Mouse (Mus musculus) liver, embryonic 14.5 days (tissue): ENCODE measurements around the gene Vmn2r70. TPM values are rescaled to one million over a fixed set of nuclear protein-coding genes. Genes with fewer than 3 reads are reported as not detected.

Experiments used
- ATAC-seq: fragments of 200-750 bp; cut with Nextera tagmentation; 2 replicates; pipeline ENCODE4 v1.8.0; 2017; ENCODE audit warnings: moderate number of reproducible peaks, mild to moderate bottlenecking, moderate library complexity; ENCODE audit not compliant: insufficient read depth
- DNase-seq, 3 experiments: peaks; one replicate each; pipeline ENCODE4 v3.0.0-alpha.2; 2012 to 2013; ENCODE audit warnings: low read depth in 3 of 3, low spot score in 3 of 3
- H3K27ac ChIP-seq: fragments of 300-500 bp; sonication (generic); 2 replicates; pipeline ENCODE4 v1.5.1; 2014; ENCODE audit warnings: moderate library complexity, mild to moderate bottlenecking, control low read depth, inconsistent platforms
- H3K27me3 ChIP-seq: fragments of 300-500 bp; sonication (generic); 2 replicates; pipeline ENCODE4 v1.6.1; 2014; ENCODE audit warnings: mild to moderate bottlenecking, low read length, moderate library complexity; ENCODE audit not compliant: control insufficient read depth, insufficient read depth
- H3K36me3 ChIP-seq: fragments of 300-500 bp; sonication (generic); replicated peaks from 2 replicates; pipeline ENCODE4 v1.6.1; 2014; ENCODE audit warnings: low read depth; ENCODE audit not compliant: control insufficient read depth, insufficient read depth
- H3K4me1 ChIP-seq, 2 experiments: fragments of 200-500 bp in 1 of 2; fragments of 300-500 bp in 1 of 2; sonication (generic) in 1 of 2; replicated peaks; 2 replicates each; pipeline ENCODE4 v1.6.1; 2012 to 2014; ENCODE audit warnings: antibody characterized with exemption in 1 of 2, inconsistent platforms in 1 of 2, low read length in 1 of 2; ENCODE audit not compliant: control insufficient read depth in 2 of 2, insufficient read depth in 2 of 2
- H3K4me2 ChIP-seq: fragments of 300-500 bp; sonication (generic); 2 replicates; pipeline ENCODE4 v1.6.1; 2014; ENCODE audit warnings: low read depth, mild to moderate bottlenecking, control low read depth, moderate library complexity
- H3K4me3 ChIP-seq, 2 experiments: fragments of 200-500 bp in 1 of 2; fragments of 300-500 bp in 1 of 2; sonication (generic) in 1 of 2; 2 replicates each; pipeline ENCODE4 v1.5.1; 2012 to 2014; ENCODE audit warnings: low read depth in 2 of 2, low read length in 2 of 2, mild to moderate bottlenecking in 2 of 2, control low read depth in 1 of 2, inconsistent platforms in 1 of 2, moderate library complexity in 1 of 2; ENCODE audit not compliant: insufficient read depth in 1 of 2
- H3K9ac ChIP-seq: fragments of 300-500 bp; sonication (generic); replicated peaks from 2 replicates; pipeline ENCODE4 v1.6.1; 2014; ENCODE audit warnings: mild to moderate bottlenecking, control low read depth, moderate library complexity
- H3K9me3 ChIP-seq: fragments of 300-500 bp; sonication (generic); 2 replicates; pipeline ENCODE4 v1.6.1; 2016; ENCODE audit warnings: low read length, mixed read lengths; ENCODE audit not compliant: control insufficient read depth
- CTCF ChIP-seq: IDR thresholded peaks from 2 replicates; pipeline ENCODE4 v1.5.1; 2016; ENCODE audit warnings: antibody characterized with exemption, low read depth, control low read depth
- EP300 ChIP-seq: IDR thresholded peaks from 2 replicates; pipeline ENCODE4 v1.6.1; 2016; ENCODE audit warnings: antibody characterized with exemption, low read depth
- WGBS: fragments of 180-500 bp; shearing (Covaris S2); extraction: QIAGEN DNeasy Blood & Tissue Kit; methylation state at CpG from one replicate; pipeline ENCODE4 v1.1.7; 2014; ENCODE audit not compliant: insufficient replicate concordance; 5-methylcytosine and 5-hydroxymethylcytosine counted together
- polyA plus RNA-seq, 2 experiments: library from polyadenylated mRNA; depleted of rRNA in 1 of 2; stranded (reverse) in 1 of 2; unstranded in 1 of 2; fragments of >200 nt; fragmentation: Nextera tagmentation in 1 of 2; extraction: Ambion mirVana in 1 of 2; gene quantifications; 2 replicates each; pipeline versions ENCODE4 v1.2.1 to v1.2.3; 2012 to 2014

The Vmn2r70 gene
- polyA plus RNA-seq (2012; rRNA removed) (not detected in 2 replicates), polyA plus RNA-seq (2014; fragmentation: Nextera tagmentation; extraction: Ambion mirVana) (not detected in 2 replicates)

- Histone ChIP-seq H3K27ac (no peak within 1 kb of the TSS), H3K27me3 (no peaks in the 10 kb centered on the region), H3K4me2 (no peak within 1 kb of the TSS), H3K36me3 (no peaks in the 10 kb centered on the region), H3K9ac (no peak within 1 kb of the TSS), H3K9me3 (no peaks in the 10 kb centered on the region), H3K4me1 (no peaks in the 10 kb centered on the region), H3K4me3 (no peak within 1 kb of the TSS)
- TF ChIP-seq CTCF (no peak), EP300 (no peak)
- ATAC-seq (no peak), DNase-seq (no peak)
- WGBS, result 51% methylated on average over 2 of the region's 2 CpGs
Measured at GRCm38 (mm10) chr7:85569092-85569491, at the start of gene Vmn2r70. Vmn2r70 (minus strand) TSS chr7:85569192.

GRCm38 (mm10) chr7:85562787-85563186 lies 6.2 kb downstream of the Vmn2r70 start, which contains the start of gene Vmn2r71:
Vmn2r71 (plus strand) TSS chr7:85563087.
- DNase-seq (no peak), ATAC-seq (no peak)
- H3K4me1 ChIP-seq, result no peaks in the 10 kb centered on the region
- H3K27me3 ChIP-seq, result no peaks in the 10 kb centered on the region
- H3K4me2 ChIP-seq, result no peak within 1 kb of the TSS
- 57% methylated on average over 5 of the region's 5 CpGs for WGBS
- no peaks in the 10 kb centered on the region for H3K36me3 ChIP-seq
- no peak within 1 kb of the TSS for H3K27ac ChIP-seq
- H3K9me3 ChIP-seq, result no peaks in the 10 kb centered on the region
- H3K9ac ChIP-seq, result no peak within 1 kb of the TSS
- TF ChIP-seq CTCF (no peak), EP300 (no peak)
- no peak within 1 kb of the TSS for H3K4me3 ChIP-seq

DNA sequence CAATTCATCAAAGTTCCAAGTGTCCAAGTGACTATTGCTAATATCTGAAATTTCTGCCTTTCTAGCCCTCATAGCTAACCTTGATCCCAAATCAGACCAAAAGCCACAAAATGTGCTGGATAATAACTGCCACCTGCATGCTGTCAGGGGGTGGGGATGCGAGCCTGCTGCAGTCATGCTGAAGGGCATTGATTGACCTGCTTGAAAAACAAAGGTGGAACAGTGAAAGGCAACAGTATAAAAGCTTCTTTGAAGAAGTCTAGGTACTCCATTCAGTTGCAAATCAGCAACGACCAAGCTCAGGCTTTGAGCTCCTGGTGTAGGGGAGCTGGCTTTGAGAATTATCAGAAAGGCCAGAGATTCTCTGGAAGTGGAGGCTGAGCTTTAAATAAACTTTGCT lies 25.9 kb downstream of the Vmn2r70 start:
- H3K4me3 ChIP-seq, result no peak overlapping the region
- H3K27ac ChIP-seq, result no peak overlapping the region
- 53% methylated on average over 2 of the region's 2 CpGs for WGBS
- H3K9me3 ChIP-seq, result no peaks in the 10 kb centered on the region
- no peaks in the 10 kb centered on the region for H3K36me3 ChIP-seq
- no peak for TF ChIP-seq EP300
- TF ChIP-seq CTCF, result no peak
- DNase-seq, result no peak
- H3K4me2 ChIP-seq, result no peak overlapping the region
- H3K4me1 ChIP-seq, result no peaks in the 10 kb centered on the region
- no peak for ATAC-seq
- H3K9ac ChIP-seq, result no peak overlapping the region
- no peaks in the 10 kb centered on the region for H3K27me3 ChIP-seq

DNA sequence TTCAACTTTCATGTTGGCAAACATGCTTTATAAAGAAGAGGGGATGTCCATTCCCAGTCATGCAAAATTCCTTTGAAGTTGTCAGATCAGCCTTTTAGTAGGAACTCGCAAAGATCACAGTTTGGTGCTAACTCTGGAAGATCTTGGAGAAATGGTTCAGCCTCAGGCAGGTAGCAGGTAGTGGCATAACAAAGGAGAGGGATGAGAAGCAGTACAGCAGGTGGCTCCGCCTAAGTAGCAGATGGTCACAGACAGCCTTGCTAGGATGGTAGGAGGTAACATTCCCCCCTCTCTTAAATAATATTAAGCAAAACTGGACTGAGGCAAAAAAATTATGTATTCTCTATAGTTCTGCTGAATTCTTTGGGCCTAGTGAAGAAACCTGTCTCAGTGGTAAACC lies 26.9 kb downstream of the Vmn2r70 start:
- WGBS, result 71% methylated on average over 2 of the region's 2 CpGs
- Histone ChIP-seq H3K9me3 (no peaks in the 10 kb centered on the region), H3K4me3 (no peak overlapping the region), H3K27me3 (no peaks in the 10 kb centered on the region), H3K9ac (no peak overlapping the region), H3K4me1 (no peaks in the 10 kb centered on the region), H3K36me3 (no peaks in the 10 kb centered on the region), H3K4me2 (no peak overlapping the region), H3K27ac (no peak overlapping the region)
- ATAC-seq (no peak), DNase-seq (no peak)
- TF ChIP-seq EP300, result no peak
- no peak for TF ChIP-seq CTCF

Other genes starting within 250 kb of the Vmn2r70 start
- not detected in 2 replicates for gene Vmn2r69, start 153.3 kb downstream of the Vmn2r70 start, polyA plus RNA-seq (2012; rRNA removed)
- not detected in 2 replicates for gene Vmn2r69, start 153.3 kb downstream of the Vmn2r70 start, polyA plus RNA-seq (2014; fragmentation: Nextera tagmentation; extraction: Ambion mirVana)
- gene Vmn2r71, start 6.1 kb downstream of the Vmn2r70 start, polyA plus RNA-seq (2012; rRNA removed), result not detected in 2 replicates
- gene Vmn2r71, start 6.1 kb downstream of the Vmn2r70 start, polyA plus RNA-seq (2014; fragmentation: Nextera tagmentation; extraction: Ambion mirVana), result not detected in 2 replicates
- not detected in 2 replicates for gene Vmn2r72, start 185.9 kb upstream of the Vmn2r70 start, polyA plus RNA-seq (2012; rRNA removed)
- gene Vmn2r72, start 185.9 kb upstream of the Vmn2r70 start, polyA plus RNA-seq (2014; fragmentation: Nextera tagmentation; extraction: Ambion mirVana), result not detected in 2 replicates